Mouse (Mus musculus): ENCODE measurements at regions not wholly inside any gene's neighbourhood (a gene's known extent, or its start where the extent isn't known, plus 50 kb on each side); places are given as distances from the start of the nearest gene placed in this dataset.

- Histone ChIP-seq H3K9me3 (replicated peaks; ENCODE audit: control insufficient read depth, low read length) (no peaks in the 10 kb centered on the region), H3K9ac (ENCODE audit: low read depth, low read length) (no peak overlapping the region), H3K27me3 (ENCODE audit: control insufficient read depth, insufficient read depth, low read depth, low read length) (no peaks in the 10 kb centered on the region), H3K4me2 (ENCODE audit: low read depth, low read length) (no peak overlapping the region), H3K4me3 (ENCODE audit: low read depth, low read length) (no peak overlapping the region), H3K36me3 (ENCODE audit: control insufficient read depth, insufficient read depth) (no peaks in the 10 kb centered on the region), H3K4me1 (ENCODE audit: control insufficient read depth, low read depth, low read length) (no peaks in the 10 kb centered on the region), H3K27ac (ENCODE audit: low read length) (no peak overlapping the region)
- 65% methylated on average over 7 of the region's 7 CpGs for WGBS (ENCODE audit: insufficient replicate concordance)
- no peak for ATAC-seq (ENCODE audit: low read depth)
These were observed 151.7 kb downstream of the Tex36 start for GRCm38 (mm10) chr7:133450246-133450645.

- ATAC-seq (ENCODE audit: low read depth) = no peak
- no peak overlapping the region for H3K4me2 ChIP-seq (ENCODE audit: low read depth, low read length)
- 9% methylated on average over 2 of the region's 2 CpGs for WGBS (ENCODE audit: insufficient replicate concordance)
- no peaks in the 10 kb centered on the region for H3K4me1 ChIP-seq (ENCODE audit: control insufficient read depth, low read depth, low read length)
- no peak overlapping the region for H3K27ac ChIP-seq (ENCODE audit: low read length)
- H3K9ac ChIP-seq (ENCODE audit: low read depth, low read length) = no peak overlapping the region
- H3K36me3 ChIP-seq (ENCODE audit: control insufficient read depth, insufficient read depth) = no peaks in the 10 kb centered on the region
- H3K9me3 ChIP-seq (replicated peaks; ENCODE audit: control insufficient read depth, low read length) = no peaks in the 10 kb centered on the region
- H3K27me3 ChIP-seq (ENCODE audit: control insufficient read depth, insufficient read depth, low read depth, low read length) = no peaks in the 10 kb centered on the region
- H3K4me3 ChIP-seq (ENCODE audit: low read depth, low read length) = no peak overlapping the region
These were observed 154.9 kb downstream of the Tex36 start for GRCm38 (mm10) chr7:133447079-133447478.

- Histone ChIP-seq H3K4me1 (ENCODE audit: control insufficient read depth, low read depth, low read length) (no peaks in the 10 kb centered on the region), H3K4me2 (ENCODE audit: low read depth, low read length) (no peak overlapping the region), H3K27ac (ENCODE audit: low read length) (no peak overlapping the region), H3K27me3 (ENCODE audit: control insufficient read depth, insufficient read depth, low read depth, low read length) (no peaks in the 10 kb centered on the region), H3K9me3 (replicated peaks; ENCODE audit: control insufficient read depth, low read length) (no peaks in the 10 kb centered on the region), H3K4me3 (ENCODE audit: low read depth, low read length) (no peak overlapping the region), H3K9ac (ENCODE audit: low read depth, low read length) (no peak overlapping the region), H3K36me3 (ENCODE audit: control insufficient read depth, insufficient read depth) (no peaks in the 10 kb centered on the region)
- no peak for ATAC-seq (ENCODE audit: low read depth)
- WGBS (ENCODE audit: insufficient replicate concordance) = 46% methylated on average over 4 of the region's 4 CpGs
These were observed 160.3 kb downstream of the Tex36 start for GRCm38 (mm10) chr7:133441661-133442060.

- H3K9me3 ChIP-seq (replicated peaks; ENCODE audit: control insufficient read depth, low read length) = no peaks in the 10 kb centered on the region
- H3K9ac ChIP-seq (ENCODE audit: low read depth, low read length) = no peak overlapping the region
- H3K27me3 ChIP-seq (ENCODE audit: control insufficient read depth, insufficient read depth, low read depth, low read length) = no peaks in the 10 kb centered on the region
- H3K4me2 ChIP-seq (ENCODE audit: low read depth, low read length) = no peak overlapping the region
- H3K4me1 ChIP-seq (ENCODE audit: control insufficient read depth, low read depth, low read length) = no peaks in the 10 kb centered on the region
- no peak overlapping the region for H3K27ac ChIP-seq (ENCODE audit: low read length)
- no peaks in the 10 kb centered on the region for H3K36me3 ChIP-seq (ENCODE audit: control insufficient read depth, insufficient read depth)
- no peak overlapping the region for H3K4me3 ChIP-seq (ENCODE audit: low read depth, low read length)
- ATAC-seq (ENCODE audit: low read depth) = no peak
- 72% methylated on average over 6 of the region's 6 CpGs for WGBS (ENCODE audit: insufficient replicate concordance)
These were observed 160.8 kb downstream of the Tex36 start for GRCm38 (mm10) chr7:133441169-133441568.

- no peak for ATAC-seq (ENCODE audit: low read depth)
- WGBS (ENCODE audit: insufficient replicate concordance) = 69% methylated on average over 12 of the region's 12 CpGs
These were observed 161.2 kb downstream of the Tex36 start for GRCm38 (mm10) chr7:133440711-133441110.

GRCm38 (mm10) chr7:133440086-133440485 is 161.9 kb downstream of the Tex36 start:
- Histone ChIP-seq H3K9me3 (replicated peaks; ENCODE audit: control insufficient read depth, low read length) (no peaks in the 10 kb centered on the region), H3K36me3 (ENCODE audit: control insufficient read depth, insufficient read depth) (no peaks in the 10 kb centered on the region), H3K4me3 (ENCODE audit: low read depth, low read length) (no peak overlapping the region), H3K4me1 (ENCODE audit: control insufficient read depth, low read depth, low read length) (no peaks in the 10 kb centered on the region), H3K9ac (ENCODE audit: low read depth, low read length) (no peak overlapping the region), H3K4me2 (ENCODE audit: low read depth, low read length) (no peak overlapping the region), H3K27me3 (ENCODE audit: control insufficient read depth, insufficient read depth, low read depth, low read length) (no peaks in the 10 kb centered on the region), H3K27ac (ENCODE audit: low read length) (no peak overlapping the region)
- 63% methylated on average over 6 of the region's 6 CpGs for WGBS (ENCODE audit: insufficient replicate concordance)
- ATAC-seq (ENCODE audit: low read depth) = no peak

More at GRCm38 (mm10) chr7:133440711-133441110, 161.2 kb downstream of the Tex36 start:
- no peaks in the 10 kb centered on the region for H3K9me3 ChIP-seq (replicated peaks; ENCODE audit: control insufficient read depth, low read length)
- H3K4me2 ChIP-seq (ENCODE audit: low read depth, low read length) = no peak overlapping the region
- H3K4me3 ChIP-seq (ENCODE audit: low read depth, low read length) = no peak overlapping the region
- no peaks in the 10 kb centered on the region for H3K36me3 ChIP-seq (ENCODE audit: control insufficient read depth, insufficient read depth)
- no peak overlapping the region for H3K27ac ChIP-seq (ENCODE audit: low read length)
- H3K9ac ChIP-seq (ENCODE audit: low read depth, low read length) = no peak overlapping the region
- no peaks in the 10 kb centered on the region for H3K27me3 ChIP-seq (ENCODE audit: control insufficient read depth, insufficient read depth, low read depth, low read length)
- H3K4me1 ChIP-seq (ENCODE audit: control insufficient read depth, low read depth, low read length) = no peaks in the 10 kb centered on the region

- 62% methylated on average over 6 of the region's 6 CpGs for WGBS (ENCODE audit: insufficient replicate concordance)
- ATAC-seq (ENCODE audit: low read depth) = no peak
- H3K4me2 ChIP-seq (ENCODE audit: low read depth, low read length) = no peak overlapping the region
These were observed 163.3 kb downstream of the Tex36 start for GRCm38 (mm10) chr7:133438631-133439030.

GRCm38 (mm10) chr7:133437866-133438265 is 164.1 kb downstream of the Tex36 start:
- no peaks in the 10 kb centered on the region for H3K9me3 ChIP-seq (replicated peaks; ENCODE audit: control insufficient read depth, low read length)
- 32% methylated on average over 7 of the region's 7 CpGs for WGBS (ENCODE audit: insufficient replicate concordance)

More at GRCm38 (mm10) chr7:133438631-133439030, 163.3 kb downstream of the Tex36 start:
- H3K27me3 ChIP-seq (ENCODE audit: control insufficient read depth, insufficient read depth, low read depth, low read length) = no peaks in the 10 kb centered on the region
- H3K27ac ChIP-seq (ENCODE audit: low read length) = no peak overlapping the region
- no peak overlapping the region for H3K4me3 ChIP-seq (ENCODE audit: low read depth, low read length)
- H3K9me3 ChIP-seq (replicated peaks; ENCODE audit: control insufficient read depth, low read length) = no peaks in the 10 kb centered on the region
- H3K4me1 ChIP-seq (ENCODE audit: control insufficient read depth, low read depth, low read length) = no peaks in the 10 kb centered on the region
- H3K36me3 ChIP-seq (ENCODE audit: control insufficient read depth, insufficient read depth) = no peaks in the 10 kb centered on the region
- no peak overlapping the region for H3K9ac ChIP-seq (ENCODE audit: low read depth, low read length)

GRCm38 (mm10) chr7:133435596-133436357 is 166.2 kb downstream of the Tex36 start:
- WGBS (ENCODE audit: insufficient replicate concordance) = 62% methylated on average over 14 of the region's 14 CpGs
- no peak overlapping the region for H3K4me3 ChIP-seq (ENCODE audit: low read depth, low read length)
- no peak for ATAC-seq (ENCODE audit: low read depth)
- no peak overlapping the region for H3K9ac ChIP-seq (ENCODE audit: low read depth, low read length)
- H3K4me1 ChIP-seq (ENCODE audit: control insufficient read depth, low read depth, low read length) = no peaks in the 10 kb centered on the region
- no peaks in the 10 kb centered on the region for H3K27me3 ChIP-seq (ENCODE audit: control insufficient read depth, insufficient read depth, low read depth, low read length)
- no peaks in the 10 kb centered on the region for H3K36me3 ChIP-seq (ENCODE audit: control insufficient read depth, insufficient read depth)
- no peak overlapping the region for H3K4me2 ChIP-seq (ENCODE audit: low read depth, low read length)
- no peak overlapping the region for H3K27ac ChIP-seq (ENCODE audit: low read length)
- no peaks in the 10 kb centered on the region for H3K9me3 ChIP-seq (replicated peaks; ENCODE audit: control insufficient read depth, low read length)

More at GRCm38 (mm10) chr7:133437866-133438265, 164.1 kb downstream of the Tex36 start:
- Histone ChIP-seq H3K36me3 (ENCODE audit: control insufficient read depth, insufficient read depth) (no peaks in the 10 kb centered on the region), H3K27ac (ENCODE audit: low read length) (no peak overlapping the region), H3K9ac (ENCODE audit: low read depth, low read length) (no peak overlapping the region), H3K4me2 (ENCODE audit: low read depth, low read length) (no peak overlapping the region), H3K4me1 (ENCODE audit: control insufficient read depth, low read depth, low read length) (no peaks in the 10 kb centered on the region), H3K4me3 (ENCODE audit: low read depth, low read length) (no peak overlapping the region), H3K27me3 (ENCODE audit: control insufficient read depth, insufficient read depth, low read depth, low read length) (no peaks in the 10 kb centered on the region)
- no peak for ATAC-seq (ENCODE audit: low read depth)
